Mouse (Mus musculus) stomach, postnatal 0 days (tissue): ENCODE results near the gene Gm12248. TPM values are rescaled to one million over a fixed set of nuclear protein-coding genes. Genes with fewer than 3 reads are reported as not detected.

Source experiments
- ATAC-seq: fragments of 200-750 bp; cut with Nextera tagmentation; 2 replicates; pipeline ENCODE4 v1.8.0; 2017; ENCODE audit not compliant: low FRiP score, low TSS enrichment
- DNase-seq: peaks from one replicate; pipeline ENCODE4 v3.0.0-alpha.2; 2016; ENCODE audit warnings: low spot score
- H3K27ac ChIP-seq: fragments of 300-500 bp; sonication (generic); replicated peaks from 2 replicates; pipeline ENCODE4 v1.5.1; 2014; ENCODE audit warnings: mild to moderate bottlenecking, control low read depth
- H3K27me3 ChIP-seq: fragments of 300-500 bp; sonication (generic); 2 replicates; pipeline ENCODE4 v1.6.1; 2014; ENCODE audit warnings: low read length; ENCODE audit not compliant: control insufficient read depth, insufficient read depth
- H3K36me3 ChIP-seq: fragments of 300-500 bp; sonication (generic); 2 replicates; pipeline ENCODE4 v1.6.1; 2014; ENCODE audit warnings: low read length, mixed read lengths; ENCODE audit not compliant: control insufficient read depth, insufficient read depth
- H3K4me1 ChIP-seq: fragments of 300-500 bp; sonication (generic); replicated peaks from 2 replicates; pipeline ENCODE4 v1.6.1; 2014; ENCODE audit warnings: antibody characterized with exemption; ENCODE audit not compliant: control insufficient read depth, insufficient read depth
- H3K4me2 ChIP-seq: fragments of 300-500 bp; sonication (generic); replicated peaks from 2 replicates; pipeline ENCODE4 v1.6.1; 2014; ENCODE audit warnings: low read depth, mild to moderate bottlenecking, control low read depth, moderate library complexity
- H3K4me3 ChIP-seq: fragments of 300-500 bp; sonication (generic); 2 replicates; pipeline ENCODE4 v1.5.1; 2014; ENCODE audit warnings: low read depth, low read length, control low read depth
- H3K9ac ChIP-seq: fragments of 300-500 bp; sonication (generic); 2 replicates; pipeline ENCODE4 v1.6.1; 2014; ENCODE audit warnings: mild to moderate bottlenecking, low read length, control low read depth, mixed read lengths
- H3K9me3 ChIP-seq: fragments of 300-500 bp; sonication (generic); 2 replicates; pipeline ENCODE4 v1.6.1; 2016; ENCODE audit warnings: low read length; ENCODE audit not compliant: control insufficient read depth
- CTCF ChIP-seq: IDR thresholded peaks from 2 replicates; pipeline ENCODE4 v1.5.1; 2016; ENCODE audit warnings: antibody characterized with exemption, low read depth, mild to moderate bottlenecking, moderate library complexity
- EP300 ChIP-seq: optimal IDR thresholded peaks from 2 replicates; pipeline ENCODE3; 2016; ENCODE audit warnings: antibody characterized with exemption
- WGBS: fragments of 180-500 bp; shearing (Covaris S2); extraction: QIAGEN DNeasy Blood & Tissue Kit; methylation state at CpG from one replicate; pipeline ENCODE4 v1.1.7; 2014; 5-methylcytosine and 5-hydroxymethylcytosine counted together
- polyA plus RNA-seq: library from polyadenylated mRNA; unstranded; fragments of >200 nt; fragmentation: Nextera tagmentation; extraction: Ambion mirVana; gene quantifications from 2 replicates; pipeline ENCODE4 v1.2.1, GENCODE M21; 2015

The Gm12248 gene
- polyA plus RNA-seq, 1 experiment from 2014 or later, result not detected

DNA sequence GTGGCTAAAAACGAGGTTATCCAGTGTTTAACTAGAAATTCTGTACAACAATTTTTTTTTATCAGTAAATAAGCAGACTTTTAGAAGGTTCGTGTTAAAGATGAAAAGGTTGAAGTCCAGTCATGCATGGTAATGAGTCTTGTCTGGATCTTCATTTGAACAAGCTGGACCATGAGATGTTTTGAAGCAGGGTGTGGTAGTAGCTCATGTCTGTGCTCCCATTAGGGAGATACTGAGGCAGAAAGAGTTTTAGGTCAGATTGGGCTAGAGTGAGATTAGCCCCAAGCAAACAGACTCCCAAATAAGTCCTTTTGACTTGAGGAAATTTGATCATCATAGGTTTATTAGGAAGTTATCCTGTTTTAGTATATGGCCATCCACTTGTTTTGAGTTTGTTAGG lies 77.6 kb downstream of the Gm12248 start:
- H3K9ac ChIP-seq, result no peak overlapping the region
- no peak overlapping the region for H3K4me3 ChIP-seq
- DNase-seq, result no peak
- no peaks in the 10 kb centered on the region for H3K36me3 ChIP-seq
- H3K27ac ChIP-seq, result no peak overlapping the region
- ATAC-seq, result no peak
- H3K4me2 ChIP-seq, result no peak overlapping the region
- H3K9me3 ChIP-seq, result no peaks in the 10 kb centered on the region
- 50% methylated on average over 2 of the region's 2 CpGs for WGBS
- TF ChIP-seq EP300 (no peak), CTCF (no peak)
- no peaks in the 10 kb centered on the region for H3K27me3 ChIP-seq
- H3K4me1 ChIP-seq, result peaks cover 15% of the 10 kb centered on the region

DNA sequence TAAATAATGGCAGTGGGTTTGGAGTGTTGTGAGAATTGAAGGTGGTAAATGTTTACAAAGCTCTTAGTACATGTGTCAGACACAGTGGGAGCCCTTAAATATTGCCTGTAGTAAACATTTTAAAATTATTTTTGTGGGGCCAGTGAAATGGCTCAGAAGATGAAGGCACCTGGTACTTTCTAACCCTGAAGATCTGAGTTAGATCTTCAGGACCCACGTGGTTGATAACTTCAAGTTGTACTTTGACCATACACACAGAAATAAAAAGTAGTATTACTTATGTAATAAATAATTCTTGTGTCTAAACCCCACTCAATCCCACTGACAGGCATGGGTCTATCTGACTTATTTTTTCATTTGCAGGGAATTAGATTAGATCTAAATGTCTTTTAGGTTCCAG lies 78.3 kb downstream of the Gm12248 start:
- no peaks in the 10 kb centered on the region for H3K9me3 ChIP-seq
- no peak for DNase-seq
- no peak for TF ChIP-seq EP300
- no peak for TF ChIP-seq CTCF
- no peak overlapping the region for H3K4me2 ChIP-seq
- WGBS, result 57% methylated on average over 1 of the region's 1 CpGs
- no peak for ATAC-seq
- H3K27ac ChIP-seq, result no peak overlapping the region
- H3K9ac ChIP-seq, result no peak overlapping the region
- no peaks in the 10 kb centered on the region for H3K27me3 ChIP-seq
- H3K4me1 ChIP-seq, result peaks cover 15% of the 10 kb centered on the region
- H3K4me3 ChIP-seq, result no peak overlapping the region
- H3K36me3 ChIP-seq, result no peaks in the 10 kb centered on the region

Other genes starting within 250 kb of the Gm12248 start
- 11.6 and 12.8 TPM in 2 replicates for gene Larp1, start 84.1 kb downstream of the Gm12248 start, polyA plus RNA-seq
- 41.4 and 42.9 TPM in 2 replicates for gene Cnot8, start 11.0 kb upstream of the Gm12248 start, polyA plus RNA-seq
- gene Gemin5, start 75.4 kb upstream of the Gm12248 start, polyA plus RNA-seq, result 4.4 and 4.9 TPM in 2 replicates
- gene Mrpl22, start 78.5 kb upstream of the Gm12248 start, polyA plus RNA-seq, result 96.3 and 98.6 TPM in 2 replicates
- 4.1 and 4.7 TPM in 2 replicates for gene Igtp, start 106.4 kb upstream of the Gm12248 start, polyA plus RNA-seq
- gene Irgm2, start 106.5 kb upstream of the Gm12248 start, polyA plus RNA-seq, result 3.8 and 3.9 TPM in 2 replicates
- 0.49 and 0.50 TPM in 2 replicates for gene 4930438A08Rik, start 181.7 kb upstream of the Gm12248 start, polyA plus RNA-seq
- 13.7 and 14.8 TPM in 2 replicates for gene Zfp692, start 213.9 kb upstream of the Gm12248 start, polyA plus RNA-seq
- gene Zfp672, start 237.2 kb upstream of the Gm12248 start, polyA plus RNA-seq, result 76.0 and 78.4 TPM in 2 replicates
- 33.6 and 34.1 TPM in 2 replicates for gene Sh3bp5l, start 237.6 kb upstream of the Gm12248 start, polyA plus RNA-seq